Mouse (Mus musculus) ES-E14 (cell line): ENCODE results near the gene Eif5a2.

Experiments used
- CHD2 ChIP-seq: IDR thresholded peaks from 2 replicates; pipeline ENCODE4 v1.6.1; 2014; ENCODE audit warnings: mild to moderate bottlenecking, low read depth, low read length, inconsistent platforms
- HCFC1 ChIP-seq: IDR thresholded peaks from 2 replicates; pipeline ENCODE4 v1.6.1; 2012; ENCODE audit warnings: low read length, inconsistent platforms, borderline replicate concordance; ENCODE audit not compliant: insufficient read depth
- MAFK ChIP-seq: IDR thresholded peaks from 2 replicates; pipeline ENCODE4 v1.6.1; 2014; ENCODE audit warnings: mild to moderate bottlenecking, low read depth, low read length, inconsistent platforms; ENCODE audit not compliant: insufficient read depth
- ZC3H11A ChIP-seq: IDR thresholded peaks from 2 replicates; pipeline ENCODE4 v1.6.1; 2012; ENCODE audit warnings: low read depth, mild to moderate bottlenecking, inconsistent platforms, low read length, borderline replicate concordance

DNA sequence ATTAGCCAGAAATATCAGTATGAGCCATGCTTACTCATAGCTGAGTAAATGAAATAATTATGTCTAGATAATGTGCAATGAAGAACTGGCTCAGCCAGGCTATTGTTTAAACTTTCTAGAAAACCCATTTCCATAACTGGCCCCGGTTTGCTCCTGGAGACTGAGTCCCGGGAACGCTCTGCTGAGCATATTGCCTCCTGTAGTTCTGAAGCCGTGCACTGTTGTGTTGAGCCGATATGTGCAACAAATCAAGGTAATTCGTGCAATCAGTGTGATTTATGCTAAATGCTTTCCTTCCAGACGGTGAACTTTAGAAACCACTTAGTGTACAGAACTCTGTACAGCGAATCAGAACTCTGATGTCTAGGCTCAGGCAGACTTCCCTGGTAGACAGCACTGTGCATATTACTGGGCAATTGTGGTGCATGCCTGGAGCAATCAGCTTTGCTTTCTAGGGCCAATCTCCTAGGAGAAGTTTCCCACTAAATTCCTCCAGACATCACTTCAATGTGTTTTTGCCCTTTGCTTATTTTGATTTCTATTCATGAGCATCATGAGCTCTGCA is 19.8 kb upstream of the Eif5a2 start:
- TF ChIP-seq MAFK: no peak
- no peak for TF ChIP-seq ZC3H11A
- no peak for TF ChIP-seq CHD2
- TF ChIP-seq HCFC1: no peak
